Mouse (Mus musculus): ENCODE results near the gene Trim30c.

- TF ChIP-seq CTCF (IDR thresholded peaks at IDR 0.05; ENCODE audit: extremely low read depth, insufficient read depth, low read length) (no peak), POLR2A (IDR thresholded peaks at IDR 0.05; ENCODE audit: extremely low read depth, insufficient read depth, low read length) (no peak)
Measured at GRCm38 (mm10) chr7:104400698-104401097, at the start of gene Trim30c.

Measured in cortical plate, adult 2 months (tissue).